Mouse (Mus musculus): ENCODE results near the gene Vkorc1. TPM values are rescaled to one million over a fixed set of nuclear protein-coding genes. Genes with fewer than 3 reads are reported as not detected.

Vkorc1 gene
- polyA plus RNA-seq, 2 experiments: 242 to 256 TPM

DNA sequence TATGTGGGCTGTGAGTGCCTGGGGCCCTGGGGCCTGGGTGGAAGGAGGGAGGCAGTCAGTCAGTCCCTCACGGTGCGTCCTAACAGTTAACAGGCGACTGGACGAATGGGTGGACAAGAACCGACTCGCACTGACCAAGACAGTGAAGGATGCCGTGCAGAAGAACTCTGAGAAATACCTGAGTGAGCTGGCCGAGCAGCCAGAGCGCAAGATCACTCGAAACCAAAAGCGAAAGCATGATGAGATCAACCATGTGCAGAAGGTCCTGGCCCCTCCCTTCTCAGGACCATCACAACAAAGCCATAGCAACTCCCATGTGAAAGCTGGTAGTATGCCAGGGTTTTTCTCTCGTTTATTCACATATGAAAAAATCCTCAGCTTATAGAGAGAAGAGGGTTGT lies 19.9 kb upstream of the Vkorc1 start:
- H3K4me3 ChIP-seq (replicated peaks; ENCODE audit: low read length): no peak overlapping the region
- H3K36me3 ChIP-seq (ENCODE audit: control insufficient read depth, insufficient read depth, low read length): peaks cover 37% of the 10 kb centered on the region
- DNase-seq (ENCODE audit: low spot score): no peak
- H3K9ac ChIP-seq (ENCODE audit: low read depth, low read length, severe bottlenecking): no peak overlapping the region
- no peak for TF ChIP-seq POLR2A (IDR thresholded peaks at IDR 0.05; ENCODE audit: borderline replicate concordance, extremely low read depth, insufficient read depth, insufficient read length)
- no peaks in the 10 kb centered on the region for H3K27me3 ChIP-seq (ENCODE audit: control insufficient read depth, insufficient read depth, low read length)
- H3K9me3 ChIP-seq (ENCODE audit: control insufficient read depth, low read length): no peaks in the 10 kb centered on the region
- H3K27ac ChIP-seq (replicated peaks; ENCODE audit: low read depth, low read length): no peak overlapping the region
- 86% methylated on average over 12 of the region's 12 CpGs for WGBS
- ATAC-seq (ENCODE audit: low FRiP score, low read depth): no peak
- 0 out of 2 replicates have a peak, but pooled peaks cover 6% of the 10 kb centered on the region for H3K4me1 ChIP-seq (ENCODE audit: control insufficient read depth, insufficient read depth, low read length)
- H3K4me2 ChIP-seq (replicated peaks; ENCODE audit: low read depth, low read length, severe bottlenecking): no peak overlapping the region

- peak overlapping the region; percentile 81; the same call in 1 of the 2 replicates for H3K27ac ChIP-seq (replicated peaks; ENCODE audit: low read depth, low read length)
- no peak for ATAC-seq (ENCODE audit: low FRiP score, low read depth)
These were observed 17.5 kb upstream of the Vkorc1 start for GRCm38 (mm10) chr7:127912938-127913337.

DNA sequence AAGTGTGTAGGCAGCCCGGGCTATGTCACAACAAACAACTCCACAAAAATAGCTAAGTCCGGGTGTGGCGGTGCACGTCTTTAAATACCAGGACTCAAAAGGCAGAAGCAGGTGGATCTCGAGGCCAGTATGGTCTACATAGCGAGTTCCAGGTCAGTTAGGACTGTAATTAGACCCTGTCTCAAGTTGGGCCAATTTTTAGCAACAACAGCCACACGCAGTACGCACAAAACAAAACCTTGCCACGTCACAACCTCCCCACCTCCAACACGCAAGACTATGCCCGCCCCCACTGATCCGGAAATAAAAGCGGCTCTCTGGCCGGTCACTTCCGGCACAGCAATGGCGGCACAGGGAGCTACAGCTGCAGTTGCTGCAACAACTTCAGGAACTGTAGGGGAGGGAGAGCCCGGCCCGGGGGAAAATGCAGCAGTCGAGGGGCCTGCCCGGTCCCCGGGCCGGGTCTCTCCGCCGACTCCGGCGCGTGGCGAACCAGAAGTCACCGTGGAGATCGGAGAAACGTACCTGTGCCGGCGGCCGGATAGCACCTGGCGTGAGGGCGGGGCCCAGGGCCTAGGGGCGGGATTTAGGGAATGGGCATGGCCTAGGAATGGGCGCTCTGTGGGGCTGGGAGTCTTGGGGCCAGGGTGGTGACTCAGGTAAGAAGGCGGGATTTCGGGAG lies 16.9 kb upstream of the Vkorc1 start, which contains the start of gene Kat8:
Kat8 (plus strand) TSS at position 327 of the 682 bp plus-strand sequence.
- 0 out of 2 replicates have a peak, but pooled peaks cover 6% of the 10 kb centered on the region for H3K4me1 ChIP-seq (ENCODE audit: control insufficient read depth, insufficient read depth, low read length)
- peak within 1 kb of the TSS; percentile 81 for H3K27ac ChIP-seq (replicated peaks; ENCODE audit: low read depth, low read length)
- WGBS: 2% methylated on average over 40 of the region's 40 CpGs
- peak within 1 kb of the TSS; percentile 67 for H3K4me2 ChIP-seq (replicated peaks; ENCODE audit: low read depth, low read length, severe bottlenecking)
- no peaks in the 10 kb centered on the region for H3K9me3 ChIP-seq (ENCODE audit: control insufficient read depth, low read length)
- H3K27me3 ChIP-seq (ENCODE audit: control insufficient read depth, insufficient read depth, low read length): no peaks in the 10 kb centered on the region
- TF ChIP-seq POLR2A (IDR thresholded peaks at IDR 0.05; ENCODE audit: borderline replicate concordance, extremely low read depth, insufficient read depth, insufficient read length): peak; percentile 62; the same call in 1 of the 2 replicates
- peaks cover 54% of the 10 kb centered on the region for H3K36me3 ChIP-seq (ENCODE audit: control insufficient read depth, insufficient read depth, low read length)
- peak within 1 kb of the TSS; percentile 58 for H3K4me3 ChIP-seq (replicated peaks; ENCODE audit: low read length)
- ATAC-seq (ENCODE audit: low FRiP score, low read depth) (peak; percentile 95), DNase-seq (ENCODE audit: low spot score) (peak; percentile 93)
- H3K9ac ChIP-seq (ENCODE audit: low read depth, low read length, severe bottlenecking): peak within 1 kb of the TSS; percentile 62

More at GRCm38 (mm10) chr7:127912938-127913337, 17.5 kb upstream of the Vkorc1 start:
- DNase-seq (ENCODE audit: low spot score): no peak
- Histone ChIP-seq H3K27me3 (ENCODE audit: control insufficient read depth, insufficient read depth, low read length) (no peaks in the 10 kb centered on the region), H3K4me1 (ENCODE audit: control insufficient read depth, insufficient read depth, low read length) (0 out of 2 replicates have a peak, but pooled peaks cover 6% of the 10 kb centered on the region), H3K4me2 (replicated peaks; ENCODE audit: low read depth, low read length, severe bottlenecking) (peak overlapping the region; percentile 67), H3K9me3 (ENCODE audit: control insufficient read depth, low read length) (no peaks in the 10 kb centered on the region), H3K4me3 (replicated peaks; ENCODE audit: low read length) (peak overlapping the region; percentile 58), H3K36me3 (ENCODE audit: control insufficient read depth, insufficient read depth, low read length) (peaks cover 53% of the 10 kb centered on the region), H3K9ac (ENCODE audit: low read depth, low read length, severe bottlenecking) (peak overlapping the region; percentile 62)
- TF ChIP-seq POLR2A (IDR thresholded peaks at IDR 0.05; ENCODE audit: borderline replicate concordance, extremely low read depth, insufficient read depth, insufficient read length): no peak
- WGBS: 29% methylated on average over 4 of the region's 4 CpGs

GRCm38 (mm10) chr7:127908656-127909055 lies 13.2 kb upstream of the Vkorc1 start:
- no peak overlapping the region for H3K4me2 ChIP-seq (replicated peaks; ENCODE audit: low read depth, low read length, severe bottlenecking)
- no peaks in the 10 kb centered on the region for H3K9me3 ChIP-seq (ENCODE audit: control insufficient read depth, low read length)
- DNase-seq (ENCODE audit: low spot score) (no peak), ATAC-seq (ENCODE audit: low FRiP score, low read depth) (no peak)
- WGBS: 90% methylated on average over 4 of the region's 4 CpGs
- peaks cover 10% of the 10 kb centered on the region; the same call in 1 of the 2 replicates for H3K4me1 ChIP-seq (ENCODE audit: control insufficient read depth, insufficient read depth, low read length)
- H3K9ac ChIP-seq (ENCODE audit: low read depth, low read length, severe bottlenecking): no peak overlapping the region
- H3K36me3 ChIP-seq (ENCODE audit: control insufficient read depth, insufficient read depth, low read length): peaks cover 53% of the 10 kb centered on the region
- H3K27ac ChIP-seq (replicated peaks; ENCODE audit: low read depth, low read length): no peak overlapping the region
- no peak for TF ChIP-seq POLR2A (IDR thresholded peaks at IDR 0.05; ENCODE audit: borderline replicate concordance, extremely low read depth, insufficient read depth, insufficient read length)
- H3K27me3 ChIP-seq (ENCODE audit: control insufficient read depth, insufficient read depth, low read length): no peaks in the 10 kb centered on the region
- no peak overlapping the region for H3K4me3 ChIP-seq (replicated peaks; ENCODE audit: low read length)

DNA sequence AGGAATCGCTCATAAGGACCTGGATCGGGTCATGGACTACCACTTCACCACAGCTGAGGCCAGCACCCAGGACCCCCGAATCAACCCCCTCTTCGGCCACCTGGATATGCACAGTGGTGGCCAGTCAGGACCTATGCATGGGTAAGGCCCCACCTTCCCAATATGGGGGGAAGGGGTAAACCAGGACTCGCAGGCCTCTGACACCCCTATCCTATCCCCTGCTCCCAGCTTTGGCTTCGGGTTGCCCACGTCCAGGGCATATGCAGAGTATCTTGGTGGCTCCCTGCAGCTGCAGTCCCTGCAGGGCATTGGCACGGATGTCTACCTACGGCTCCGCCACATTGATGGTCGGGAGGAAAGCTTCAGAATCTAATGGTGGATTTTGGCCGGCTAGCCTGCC lies 12.5 kb upstream of the Vkorc1 start:
- Histone ChIP-seq H3K9ac (ENCODE audit: low read depth, low read length, severe bottlenecking) (no peak overlapping the region), H3K27me3 (ENCODE audit: control insufficient read depth, insufficient read depth, low read length) (no peaks in the 10 kb centered on the region), H3K27ac (replicated peaks; ENCODE audit: low read depth, low read length) (no peak overlapping the region), H3K4me1 (ENCODE audit: control insufficient read depth, insufficient read depth, low read length) (peaks cover 7% of the 10 kb centered on the region; the same call in 1 of the 2 replicates), H3K9me3 (ENCODE audit: control insufficient read depth, low read length) (no peaks in the 10 kb centered on the region), H3K4me3 (replicated peaks; ENCODE audit: low read length) (no peak overlapping the region), H3K4me2 (replicated peaks; ENCODE audit: low read depth, low read length, severe bottlenecking) (no peak overlapping the region), H3K36me3 (ENCODE audit: control insufficient read depth, insufficient read depth, low read length) (peaks cover 53% of the 10 kb centered on the region)
- ATAC-seq (ENCODE audit: low FRiP score, low read depth) (no peak), DNase-seq (ENCODE audit: low spot score) (no peak)
- TF ChIP-seq POLR2A (IDR thresholded peaks at IDR 0.05; ENCODE audit: borderline replicate concordance, extremely low read depth, insufficient read depth, insufficient read length): no peak
- WGBS: 93% methylated on average over 12 of the region's 12 CpGs

All from limb, embryonic 14.5 days (tissue).